Mouse (Mus musculus) limb, embryonic 11.5 days (tissue): ENCODE data around the gene Olfr1320. TPM values are rescaled to one million over a fixed set of nuclear protein-coding genes. Genes with fewer than 3 reads are reported as not detected.
"Not testable (repeated sequence)": the region's sequence is repeated elsewhere in the genome, so short reads cannot be mapped to it uniquely, and the experiment has no call there.

Experiments
- ATAC-seq: fragments of 200-750 bp; cut with Nextera tagmentation; 2 replicates; pipeline ENCODE4 v1.8.0; 2017; ENCODE audit warnings: low read depth; ENCODE audit not compliant: insufficient number of reproducible peaks, low FRiP score, low TSS enrichment
- DNase-seq: peaks from one replicate; pipeline ENCODE4 v3.0.0-alpha.2; 2015; ENCODE audit warnings: low spot score
- H3K27ac ChIP-seq: fragments of 300-500 bp; sonication (generic); replicated peaks from 2 replicates; pipeline ENCODE4 v1.5.1; 2014; ENCODE audit warnings: low read depth, mild to moderate bottlenecking, low read length
- H3K27me3 ChIP-seq: fragments of 300-500 bp; sonication (generic); 2 replicates; pipeline ENCODE4 v1.6.1; 2014; ENCODE audit warnings: mild to moderate bottlenecking, low read length, mixed read lengths; ENCODE audit not compliant: control insufficient read depth, insufficient read depth
- H3K36me3 ChIP-seq: fragments of 300-500 bp; sonication (generic); 2 replicates; pipeline ENCODE4 v1.6.1; 2014; ENCODE audit warnings: mild to moderate bottlenecking, low read length, moderate library complexity, mixed read lengths; ENCODE audit not compliant: control insufficient read depth, insufficient read depth
- H3K4me1 ChIP-seq: fragments of 300-500 bp; sonication (generic); 2 replicates; pipeline ENCODE4 v1.6.1; 2014; ENCODE audit warnings: low read length, mixed read lengths; ENCODE audit not compliant: control insufficient read depth, insufficient read depth
- H3K4me2 ChIP-seq: fragments of 300-500 bp; sonication (generic); 2 replicates; pipeline ENCODE4 v1.6.1; 2014; ENCODE audit warnings: low read depth, mild to moderate bottlenecking, moderate library complexity; ENCODE audit not compliant: severe bottlenecking
- H3K4me3 ChIP-seq: fragments of 300-500 bp; sonication (generic); 2 replicates; pipeline ENCODE4 v1.5.1; 2014; ENCODE audit warnings: low read depth, low read length
- H3K9ac ChIP-seq: fragments of 300-500 bp; sonication (generic); 2 replicates; pipeline ENCODE4 v1.6.1; 2014; ENCODE audit warnings: mild to moderate bottlenecking, low read length
- H3K9me3 ChIP-seq: fragments of 300-500 bp; sonication (generic); 2 replicates; pipeline ENCODE4 v1.6.1; 2016; ENCODE audit warnings: low read length; ENCODE audit not compliant: control insufficient read depth
- WGBS: fragments of 180-500 bp; shearing (Covaris S2); extraction: QIAGEN DNeasy Blood & Tissue Kit; methylation state at CpG from one replicate; pipeline ENCODE4 v1.1.7; 2014; 5-methylcytosine and 5-hydroxymethylcytosine counted together
- polyA plus RNA-seq: library from polyadenylated mRNA; unstranded; fragments of >200 nt; fragmentation: Nextera tagmentation; extraction: Ambion mirVana; gene quantifications from 2 replicates; pipeline ENCODE4 v1.2.1, GENCODE M21; 2014

Olfr1320 gene
- polyA plus RNA-seq: not detected in 2 replicates

DNA sequence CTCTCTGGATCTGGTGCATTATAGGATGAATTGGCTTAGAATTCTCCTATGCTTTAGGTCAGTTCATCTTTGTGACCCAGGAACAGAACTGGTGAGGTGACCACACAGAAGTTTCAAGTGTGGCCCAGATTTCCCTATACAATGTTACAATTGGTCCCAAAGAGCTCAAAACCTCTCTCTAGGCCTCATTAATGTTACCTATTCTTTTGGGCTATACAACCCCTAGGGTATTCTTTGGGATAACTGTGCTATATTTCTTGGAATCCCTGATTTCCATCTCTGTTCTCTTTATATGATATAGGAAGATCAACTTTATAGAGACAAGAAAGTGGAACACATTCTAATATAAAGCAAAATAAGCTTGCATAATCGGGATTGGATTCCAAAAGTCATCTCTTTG is at the start of gene Olfr1320:
Gene Olfr1320, plus strand, starts transcription at position 301 of the 400 bp plus-strand sequence.
- H3K9me3 ChIP-seq: no peaks in the 10 kb centered on the region
- H3K4me2 ChIP-seq: no peak within 1 kb of the TSS
- H3K9ac ChIP-seq: no peak within 1 kb of the TSS
- ATAC-seq (no peak), DNase-seq (no peak)
- 86% methylated on average over 1 of the region's 1 CpGs for WGBS
- no peak within 1 kb of the TSS for H3K27ac ChIP-seq
- no peaks in the 10 kb centered on the region for H3K36me3 ChIP-seq
- no peak within 1 kb of the TSS for H3K4me3 ChIP-seq
- no peaks in the 10 kb centered on the region for H3K4me1 ChIP-seq
- no peaks in the 10 kb centered on the region for H3K27me3 ChIP-seq

- ATAC-seq: no peak
- Histone ChIP-seq H3K4me2 (no peak overlapping the region), H3K9me3 (no peaks in the 10 kb centered on the region), H3K27me3 (no peaks in the 10 kb centered on the region), H3K27ac (no peak overlapping the region), H3K9ac (no peak overlapping the region), H3K4me3 (no peak overlapping the region), H3K4me1 (no peaks in the 10 kb centered on the region), H3K36me3 (no peaks in the 10 kb centered on the region)
- DNase-seq: no peak
These were observed 44.6 kb upstream of the Olfr1320 start for GRCm38 (mm10) chrX:49627566-49627965.

DNA sequence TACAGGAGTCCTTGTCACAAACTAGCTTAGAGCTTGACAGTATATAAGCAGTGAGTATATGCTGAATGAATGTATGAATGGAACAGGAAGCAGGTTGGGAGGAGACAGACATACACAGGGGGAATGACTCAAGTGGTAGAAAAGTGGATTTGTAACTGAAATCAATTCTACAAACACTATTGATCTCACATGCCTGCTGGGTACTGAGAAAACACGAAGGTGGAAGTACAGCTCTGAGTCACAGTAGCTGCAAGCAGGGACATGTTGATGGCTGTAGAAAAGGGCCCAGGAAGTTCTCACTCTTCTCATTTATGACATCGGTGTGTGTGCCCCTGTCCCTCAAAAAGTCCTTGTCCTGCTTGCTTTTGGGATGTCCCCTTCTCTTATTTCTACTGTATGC is 40.9 kb upstream of the Olfr1320 start:
- DNase-seq (no peak), ATAC-seq (no peak)
- H3K27me3 ChIP-seq: no peaks in the 10 kb centered on the region
- no peaks in the 10 kb centered on the region for H3K36me3 ChIP-seq
- no peak overlapping the region for H3K4me3 ChIP-seq
- WGBS: 79% methylated on average over 2 of the region's 2 CpGs
- H3K9ac ChIP-seq: no peak overlapping the region
- H3K4me1 ChIP-seq: no peaks in the 10 kb centered on the region
- no peak overlapping the region for H3K4me2 ChIP-seq
- H3K27ac ChIP-seq: no peak overlapping the region
- no peaks in the 10 kb centered on the region for H3K9me3 ChIP-seq

- not testable (repeated sequence) for H3K4me3 ChIP-seq, H3K36me3 ChIP-seq, ATAC-seq, H3K9me3 ChIP-seq, H3K4me1 ChIP-seq, H3K9ac ChIP-seq, H3K4me2 ChIP-seq, H3K27ac ChIP-seq, H3K27me3 ChIP-seq, DNase-seq
- 90% methylated on average over 29 of the region's 29 CpGs for WGBS
These were observed 11.4 kb upstream of the Olfr1320 start for GRCm38 (mm10) chrX:49660781-49661180.

Other genes starting within 250 kb of the Olfr1320 start
- 0.67 and 1.3 TPM in 2 replicates for gene Arhgap36, start 208.4 kb upstream of the Olfr1320 start, polyA plus RNA-seq
- not detected in 2 replicates for gene Olfr1321, start 62.7 kb downstream of the Olfr1320 start, polyA plus RNA-seq
- gene Igsf1, start 125.4 kb downstream of the Olfr1320 start, polyA plus RNA-seq: 0.82 and 1.1 TPM in 2 replicates
- not detected in 2 replicates for gene Olfr1322, start 219.2 kb downstream of the Olfr1320 start, polyA plus RNA-seq